Mouse (Mus musculus) lung, postnatal 0 days (tissue): Measurements from ENCODE around the gene Acvr2b. TPM values are rescaled to one million over a fixed set of nuclear protein-coding genes. Genes with fewer than 3 reads are reported as not detected.

Source experiments
- ATAC-seq: fragments of 200-750 bp; cut with Nextera tagmentation; 2 replicates; pipeline ENCODE4 v1.8.0; 2017; ENCODE audit warnings: moderate library complexity
- DNase-seq: peaks from one replicate; pipeline ENCODE4 v3.0.0-alpha.2; 2016; ENCODE audit warnings: low spot score
- H3K27ac ChIP-seq: fragments of 300-500 bp; sonication (generic); 2 replicates; pipeline ENCODE4 v1.5.1; 2014; ENCODE audit warnings: antibody characterized with exemption, mild to moderate bottlenecking, low read length, mixed read lengths
- H3K27me3 ChIP-seq: fragments of 300-500 bp; sonication (generic); replicated peaks from 2 replicates; pipeline ENCODE4 v1.6.1; 2014; ENCODE audit warnings: low read length, mixed read lengths; ENCODE audit not compliant: insufficient read depth
- H3K36me3 ChIP-seq: fragments of 300-500 bp; sonication (generic); 2 replicates; pipeline ENCODE4 v1.6.1; 2014; ENCODE audit warnings: low read length, mixed read lengths; ENCODE audit not compliant: insufficient read depth
- H3K4me1 ChIP-seq: fragments of 300-500 bp; sonication (generic); 2 replicates; pipeline ENCODE4 v1.6.1; 2014; ENCODE audit warnings: antibody characterized with exemption, low read depth, low read length, mixed read lengths; ENCODE audit not compliant: insufficient read depth
- H3K4me2 ChIP-seq: fragments of 300-500 bp; sonication (generic); replicated peaks from 2 replicates; pipeline ENCODE4 v1.6.1; 2014; ENCODE audit warnings: low read depth, mild to moderate bottlenecking, low read length, moderate library complexity, mixed read lengths
- H3K4me3 ChIP-seq: fragments of 300-500 bp; sonication (generic); 2 replicates; pipeline ENCODE4 v1.5.1; 2014; ENCODE audit warnings: low read depth, low read length
- H3K9ac ChIP-seq: fragments of 300-500 bp; sonication (generic); replicated peaks from 2 replicates; pipeline ENCODE4 v1.6.1; 2014; ENCODE audit warnings: low read depth, mild to moderate bottlenecking
- H3K9me3 ChIP-seq: fragments of 300-500 bp; sonication (generic); 2 replicates; pipeline ENCODE4 v1.6.1; 2016; ENCODE audit warnings: low read length, mixed read lengths
- CTCF ChIP-seq: IDR thresholded peaks from 2 replicates; pipeline ENCODE4 v1.5.1; 2016; ENCODE audit warnings: antibody characterized with exemption, mild to moderate bottlenecking
- EP300 ChIP-seq: IDR thresholded peaks from 2 replicates; pipeline ENCODE4 v1.6.1; 2016; ENCODE audit warnings: antibody characterized with exemption, mild to moderate bottlenecking, control low read depth
- WGBS: fragments of 180-500 bp; shearing (Covaris S2); extraction: QIAGEN DNeasy Blood & Tissue Kit; methylation state at CpG from one replicate; pipeline ENCODE4 v1.1.7; 2014; 5-methylcytosine and 5-hydroxymethylcytosine counted together
- polyA plus RNA-seq: library from polyadenylated mRNA; unstranded; fragments of >200 nt; fragmentation: Nextera tagmentation; extraction: Ambion mirVana; gene quantifications from 2 replicates; pipeline ENCODE4 v1.2.1, GENCODE M21; 2015

Gene Acvr2b
- polyA plus RNA-seq, 1 experiment from 2014 or later: 15.6 TPM

GRCm38 (mm10) chr9:119402253-119403235 is 626 bp downstream of the Acvr2b start:
- H3K9ac ChIP-seq: peak overlapping the region; percentile 96
- peak overlapping the region; percentile 98 for H3K4me3 ChIP-seq
- H3K27ac ChIP-seq: peak overlapping the region; percentile 99
- ATAC-seq (peak; percentile 48), DNase-seq (peak; percentile 64)
- no peaks in the 10 kb centered on the region for H3K9me3 ChIP-seq
- peaks cover 8% of the 10 kb centered on the region; the same call in 1 of the 2 replicates for H3K4me1 ChIP-seq
- no peaks in the 10 kb centered on the region for H3K36me3 ChIP-seq
- H3K27me3 ChIP-seq: no peaks in the 10 kb centered on the region
- peak overlapping the region; percentile 98 for H3K4me2 ChIP-seq
- TF ChIP-seq CTCF: no peak
- TF ChIP-seq EP300: no peak
- WGBS: under 1% methylated on average over 76 of the region's 127 CpGs

- Histone ChIP-seq H3K4me1 (peaks cover 8% of the 10 kb centered on the region; the same call in 1 of the 2 replicates), H3K4me3 (peak overlapping the region; percentile 98), H3K4me2 (peak overlapping the region; percentile 98), H3K9ac (peak overlapping the region; percentile 96), H3K27ac (peak overlapping the region; percentile 99; the same call in 1 of the 2 replicates), H3K36me3 (no peaks in the 10 kb centered on the region), H3K27me3 (no peaks in the 10 kb centered on the region), H3K9me3 (no peaks in the 10 kb centered on the region)
- DNase-seq (peak; percentile 43), ATAC-seq (no peak)
- 1% methylated on average over 26 of the region's 26 CpGs for WGBS
- no peak for TF ChIP-seq EP300
- peak; percentile 1; the same call in 1 of the 2 replicates for TF ChIP-seq CTCF
Observed at GRCm38 (mm10) chr9:119403236-119403641, 1.3 kb downstream of the Acvr2b start.

- no peak overlapping the region for H3K9ac ChIP-seq
- WGBS: 77% methylated on average over 5 of the region's 5 CpGs
Observed at GRCm38 (mm10) chr9:119404090-119404489, 2.2 kb downstream of the Acvr2b start.

GRCm38 (mm10) chr9:119407884-119408283 is 6.0 kb downstream of the Acvr2b start:
- no peaks in the 10 kb centered on the region for H3K27me3 ChIP-seq
- H3K4me1 ChIP-seq: peaks cover 5% of the 10 kb centered on the region; the same call in 1 of the 2 replicates
- no peak for TF ChIP-seq EP300
- TF ChIP-seq CTCF: no peak
- no peaks in the 10 kb centered on the region for H3K36me3 ChIP-seq
- H3K4me2 ChIP-seq: no peak overlapping the region
- H3K9me3 ChIP-seq: no peaks in the 10 kb centered on the region
- DNase-seq (peak; percentile 27), ATAC-seq (0 out of 2 replicates have a peak, but pooled peaks have one; percentile 18)
- H3K27ac ChIP-seq: no peak overlapping the region
- 71% methylated on average over 15 of the region's 15 CpGs for WGBS
- no peak overlapping the region for H3K9ac ChIP-seq
- no peak overlapping the region for H3K4me3 ChIP-seq

More at GRCm38 (mm10) chr9:119404090-119404489, 2.2 kb downstream of the Acvr2b start:
- H3K9me3 ChIP-seq: no peaks in the 10 kb centered on the region
- H3K36me3 ChIP-seq: no peaks in the 10 kb centered on the region
- H3K4me1 ChIP-seq: peaks cover 8% of the 10 kb centered on the region; the same call in 1 of the 2 replicates
- H3K27ac ChIP-seq: no peak overlapping the region
- H3K4me3 ChIP-seq: no peak overlapping the region
- H3K4me2 ChIP-seq: no peak overlapping the region
- H3K27me3 ChIP-seq: no peaks in the 10 kb centered on the region
- TF ChIP-seq EP300 (no peak), CTCF (no peak)
- DNase-seq (no peak), ATAC-seq (no peak)

GRCm38 (mm10) chr9:119408898-119409664 is 7.2 kb downstream of the Acvr2b start:
- Histone ChIP-seq H3K36me3 (no peaks in the 10 kb centered on the region), H3K4me1 (no peaks in the 10 kb centered on the region), H3K27ac (no peak overlapping the region), H3K27me3 (no peaks in the 10 kb centered on the region), H3K9me3 (no peaks in the 10 kb centered on the region; the same call in 1 of the 2 replicates), H3K4me2 (no peak overlapping the region), H3K9ac (no peak overlapping the region), H3K4me3 (no peak overlapping the region)
- no peak for DNase-seq
- ATAC-seq: no peak
- 61% methylated on average over 11 of the region's 11 CpGs for WGBS
- TF ChIP-seq CTCF (no peak), EP300 (no peak)

- Histone ChIP-seq H3K4me2 (no peak overlapping the region), H3K27me3 (no peaks in the 10 kb centered on the region), H3K27ac (no peak overlapping the region), H3K9me3 (no peaks in the 10 kb centered on the region; the same call in 1 of the 2 replicates), H3K9ac (no peak overlapping the region), H3K4me1 (no peaks in the 10 kb centered on the region), H3K4me3 (no peak overlapping the region), H3K36me3 (no peaks in the 10 kb centered on the region)
- TF ChIP-seq EP300 (no peak), CTCF (no peak)
- 86% methylated on average over 5 of the region's 5 CpGs for WGBS
- no peak for DNase-seq
- ATAC-seq: no peak
Observed at GRCm38 (mm10) chr9:119409864-119410263, 7.9 kb downstream of the Acvr2b start.
